Mouse (Mus musculus): ENCODE measurements around the gene Spesp1.
A peak's percentile ranks its signal among the peaks of the same experiment; 100 is the strongest.

The Spesp1 gene

DNA sequence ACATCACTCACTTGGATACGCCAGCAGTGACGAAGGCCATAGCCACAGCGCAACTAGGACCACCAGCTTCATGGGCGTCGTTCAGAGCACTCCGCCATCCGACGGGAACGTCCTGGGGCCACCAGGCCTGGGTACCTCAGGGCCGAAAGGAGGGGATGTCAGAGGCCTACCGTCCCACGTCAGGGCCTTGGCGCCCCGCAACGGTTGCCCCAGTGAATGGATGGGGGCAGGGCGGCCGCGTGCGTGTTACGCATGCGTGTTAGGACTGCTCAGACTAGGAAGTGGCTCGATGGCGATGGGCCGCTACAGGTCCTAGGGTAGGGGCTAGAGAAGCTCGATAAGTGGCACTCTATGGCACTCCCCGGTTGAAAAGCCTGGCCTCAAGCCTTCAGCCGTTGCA, at the start of gene Spesp1:
Gene Spesp1 (minus strand): TSS at position 218 of the 400 bp plus-strand sequence.
- no peak for DNase-seq (ENCODE audit: low spot score)

DNA sequence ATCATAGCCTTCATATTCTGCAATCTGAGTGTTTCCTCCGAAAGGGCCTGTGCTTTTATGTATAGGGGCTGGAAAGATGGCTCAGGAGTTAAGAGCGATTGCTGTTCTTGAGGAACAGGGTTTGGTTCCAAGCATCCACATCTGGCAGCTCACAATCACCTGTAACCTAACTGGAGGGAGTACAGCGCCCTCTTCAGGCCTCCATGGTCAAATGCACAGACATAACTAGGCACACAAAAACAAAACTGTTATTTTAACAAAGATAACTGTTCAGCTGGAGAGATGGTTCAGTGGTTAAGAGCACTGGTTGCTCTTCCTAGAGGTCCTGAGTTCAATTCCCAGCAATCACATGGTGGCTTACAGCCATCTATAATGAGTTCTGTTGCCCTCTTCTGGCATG, 44.0 kb upstream of the Spesp1 start:
- DNase-seq (ENCODE audit: low spot score) = no peak

DNA sequence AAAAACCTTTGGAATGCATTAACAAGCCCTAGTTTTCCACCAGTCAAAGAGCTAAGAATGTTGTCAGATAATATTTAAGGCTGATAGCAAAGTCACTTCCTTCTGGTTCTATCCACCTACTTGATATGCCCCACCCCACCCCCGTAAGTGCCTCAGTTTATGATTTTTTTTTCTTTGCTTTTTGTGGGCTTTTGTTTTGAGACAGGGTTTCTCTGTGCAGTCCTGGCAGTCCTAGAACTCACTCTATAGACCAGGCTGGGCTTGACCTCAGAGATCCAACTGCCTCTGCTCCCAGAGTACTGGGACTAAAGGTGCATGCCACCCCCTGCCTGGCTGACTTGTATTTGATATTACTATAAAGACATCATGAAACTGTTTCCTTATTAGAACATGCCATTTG, 41.8 kb upstream of the Spesp1 start:
- DNase-seq (ENCODE audit: low spot score) = no peak

DNA sequence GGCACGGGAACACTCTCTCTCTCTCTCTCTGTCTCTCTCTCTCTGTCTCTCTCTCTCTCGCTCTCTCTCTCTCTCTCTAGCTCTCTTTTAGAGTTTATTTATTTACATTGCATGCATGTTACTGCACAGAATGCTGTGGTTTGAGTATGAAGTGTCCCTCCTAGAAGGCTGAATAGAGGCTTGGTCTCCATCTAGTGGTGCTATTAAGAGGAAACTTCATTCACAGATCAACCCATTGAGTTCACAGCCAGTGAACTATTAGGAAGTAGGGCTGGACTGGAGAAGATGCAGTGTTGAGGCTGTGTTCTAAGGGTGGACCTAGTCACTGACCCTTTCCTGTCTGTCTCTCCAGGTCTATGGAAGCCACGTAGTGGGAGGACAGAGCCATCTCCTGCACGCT, 36.7 kb upstream of the Spesp1 start:
- DNase-seq (ENCODE audit: low spot score) = no peak

DNA sequence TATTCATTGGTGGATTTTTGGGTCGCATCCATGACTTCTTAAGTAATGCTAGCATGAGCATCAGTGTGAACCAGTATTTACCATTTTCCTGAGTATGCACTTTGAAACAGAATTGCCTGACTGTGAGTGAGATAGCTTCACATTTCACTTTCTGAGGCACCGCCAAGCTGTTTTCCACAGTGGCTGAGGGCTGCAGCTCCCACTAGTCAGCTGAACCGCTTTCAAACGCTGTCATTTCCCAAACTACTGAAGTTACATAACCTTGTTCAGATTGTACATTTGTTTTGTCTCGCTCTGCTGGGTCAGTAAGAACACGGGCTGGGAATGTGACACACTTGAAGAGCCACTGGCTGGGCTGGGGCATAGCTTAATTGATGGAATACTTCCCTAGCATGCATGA, 33.5 kb upstream of the Spesp1 start:
- DNase-seq (ENCODE audit: low spot score) = no peak

DNA sequence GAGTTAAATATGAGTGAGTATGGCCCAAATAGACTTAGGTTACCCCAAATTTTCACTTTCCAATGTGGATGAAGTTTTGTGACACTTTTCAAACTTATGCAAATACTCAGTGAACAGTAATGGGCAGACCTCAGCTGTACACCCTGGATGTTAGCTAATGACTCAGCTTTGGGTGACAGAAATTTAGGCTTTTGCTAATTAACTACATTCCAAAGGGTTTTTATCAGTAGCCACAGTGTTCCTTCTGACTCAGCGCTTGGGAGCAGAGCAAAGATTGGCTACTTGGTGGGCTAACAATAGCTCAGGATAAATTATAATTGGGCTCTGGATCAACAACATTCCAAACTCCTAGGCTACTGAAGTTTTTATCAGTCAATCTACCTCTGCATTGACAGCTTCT, 14.9 kb upstream of the Spesp1 start:
- no peak for DNase-seq (ENCODE audit: low spot score)

DNA sequence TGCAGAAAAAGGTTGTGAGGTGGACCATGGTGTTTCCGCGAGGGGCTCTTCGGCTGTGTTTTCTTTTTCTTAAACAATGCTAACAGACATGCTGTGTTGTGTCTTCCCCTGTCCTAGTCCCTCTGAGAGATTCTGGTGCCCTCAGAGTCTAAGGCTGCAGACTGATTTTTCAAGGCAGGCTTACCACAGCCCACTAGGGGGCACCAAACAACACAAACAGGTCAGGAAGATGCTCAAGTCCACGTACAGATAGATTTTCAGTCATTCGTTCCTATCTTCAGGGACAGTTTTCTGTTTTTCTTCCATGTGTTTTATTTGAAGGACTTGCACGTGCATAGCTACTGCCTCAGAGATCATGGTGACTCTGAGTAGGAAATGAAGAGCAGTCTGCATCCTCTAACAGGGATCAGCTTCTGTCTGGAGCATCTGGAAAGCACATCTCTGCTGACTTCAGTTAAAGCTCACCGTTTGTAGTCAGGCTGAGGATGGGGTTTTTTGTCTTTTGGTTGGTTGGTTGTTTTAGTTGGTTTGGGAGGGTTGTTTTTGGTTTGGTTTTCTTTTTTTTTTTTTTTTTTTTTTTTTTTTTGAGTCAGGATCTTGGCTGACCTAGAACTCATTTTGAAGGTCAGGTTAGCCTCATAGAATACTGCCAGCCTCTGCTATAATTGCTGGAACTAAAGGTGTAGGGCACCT, 13.1 kb upstream of the Spesp1 start:
- peak; percentile 94 for DNase-seq (ENCODE audit: low spot score)

DNA sequence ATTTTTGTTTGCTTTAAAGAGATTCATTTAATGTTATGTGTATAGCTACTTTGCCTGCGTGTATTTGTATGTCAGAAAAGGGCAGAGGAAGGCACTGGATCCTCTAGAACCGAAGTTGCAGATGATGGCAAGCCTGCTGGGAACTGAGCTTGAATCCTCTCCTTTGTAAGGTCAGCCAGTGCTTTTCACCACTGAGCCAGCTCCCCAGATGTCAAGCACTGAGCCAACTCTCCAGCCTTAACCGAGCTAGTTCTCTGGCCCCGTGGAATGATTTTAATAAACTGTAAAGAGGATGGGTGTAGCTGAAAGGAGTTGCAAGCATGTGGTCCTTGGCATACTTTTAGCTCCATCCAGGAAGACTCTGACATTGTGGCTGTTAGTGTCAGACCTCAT, 5.6 kb upstream of the Spesp1 start:
- DNase-seq (ENCODE audit: low spot score) = no peak

DNA sequence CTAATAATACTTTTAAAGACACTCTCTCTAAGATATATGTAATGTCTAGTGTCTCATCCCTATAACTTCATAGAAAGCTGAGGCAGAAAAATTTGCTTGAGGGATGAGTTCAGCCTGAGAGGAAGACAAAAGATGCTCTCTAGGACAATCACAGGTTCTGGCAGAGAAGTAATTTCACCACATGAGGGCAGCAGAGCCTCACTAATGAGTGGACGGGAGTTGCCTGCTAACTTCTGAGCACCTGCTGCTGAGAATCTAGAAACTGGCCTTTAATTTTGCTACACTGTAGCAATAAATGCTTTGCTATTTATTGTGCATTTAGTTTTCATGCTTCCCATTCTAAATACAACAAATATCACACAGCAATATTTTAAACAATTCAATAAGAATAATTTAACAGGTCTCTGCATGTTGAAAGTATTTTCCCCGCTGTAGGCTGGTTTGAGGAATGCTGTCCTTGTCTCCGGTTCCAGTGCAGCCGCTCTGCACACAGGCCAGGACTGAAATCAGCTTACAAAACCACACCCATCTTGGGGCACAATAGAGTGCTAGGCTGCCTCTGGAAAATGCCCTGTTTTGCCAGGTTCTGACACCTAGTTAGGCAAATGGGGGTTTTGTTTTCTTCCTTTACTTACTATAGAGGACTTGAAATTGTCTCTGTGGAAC, 5.1 kb upstream of the Spesp1 start:
- DNase-seq (ENCODE audit: low spot score) = peak; percentile 97

DNA sequence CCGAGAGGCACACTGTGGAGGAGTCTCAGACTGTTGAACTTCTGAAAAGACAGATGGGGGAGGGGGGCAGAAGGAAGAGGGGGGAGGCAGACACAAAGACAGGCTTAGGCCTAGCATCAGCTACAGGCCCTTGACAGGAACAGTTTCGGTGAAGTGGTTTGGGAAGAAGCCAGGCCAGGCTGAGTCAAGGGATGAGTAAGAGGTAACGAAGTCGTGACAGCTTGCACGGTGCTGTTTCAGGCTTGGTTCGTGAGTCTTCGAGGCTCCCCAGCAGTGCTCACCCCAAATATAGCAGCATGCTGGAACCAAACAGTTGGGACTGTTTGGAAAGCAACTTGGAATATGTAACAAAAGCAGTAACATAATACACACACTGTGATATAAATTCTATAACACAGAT, 2.3 kb upstream of the Spesp1 start:
- no peak for DNase-seq (ENCODE audit: low spot score)

DNA sequence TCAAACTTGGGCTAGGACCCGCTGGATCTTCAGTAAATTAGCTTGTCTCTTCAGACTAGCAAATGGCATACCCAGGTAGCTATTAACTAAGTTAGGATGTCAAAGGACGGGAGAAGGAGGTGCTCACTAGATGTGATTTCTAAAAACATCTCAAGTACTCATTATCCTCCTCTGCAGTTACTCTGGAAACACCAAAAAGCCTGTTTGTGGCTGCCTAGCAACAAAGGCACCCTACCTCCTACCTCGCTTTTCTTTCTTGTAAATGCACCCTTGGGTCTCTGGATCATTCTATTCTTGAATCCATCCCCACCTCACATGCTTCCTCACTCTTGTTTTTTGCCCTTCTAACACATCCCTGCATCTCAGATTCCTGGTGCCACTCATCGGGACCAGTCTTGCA, 5.1 kb downstream of the Spesp1 start:
- no peak for DNase-seq (ENCODE audit: low spot score)

DNA sequence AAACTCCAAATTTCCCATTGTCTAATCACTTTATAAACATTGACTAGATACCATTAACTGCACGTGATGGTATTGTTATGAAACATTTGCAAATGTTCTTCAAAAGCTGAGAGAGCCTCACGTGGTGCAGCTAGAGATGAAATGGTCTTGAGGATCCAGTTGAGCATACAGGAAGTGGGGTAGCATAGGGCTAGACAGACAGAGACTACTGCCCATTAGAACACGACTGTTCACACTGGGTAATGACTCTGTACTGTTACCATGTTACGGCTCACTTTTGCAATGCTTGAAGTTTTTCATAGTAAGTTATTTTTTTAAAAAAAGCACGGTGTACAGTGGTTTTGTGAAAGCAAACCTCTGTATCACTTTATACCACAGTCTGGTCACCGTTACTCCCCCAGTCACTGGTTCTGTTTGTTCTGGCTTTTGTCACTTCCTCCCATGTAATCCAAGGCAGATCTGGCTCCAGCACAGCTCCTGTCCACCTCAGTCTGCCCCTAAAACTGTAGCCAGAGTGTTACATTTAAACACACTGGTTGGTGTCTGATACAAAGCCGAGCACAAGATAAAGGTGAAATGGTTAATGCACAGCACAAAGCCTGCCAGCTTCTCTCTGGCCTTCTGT, 11.1 kb downstream of the Spesp1 start:
- DNase-seq (ENCODE audit: low spot score) = no peak

DNA sequence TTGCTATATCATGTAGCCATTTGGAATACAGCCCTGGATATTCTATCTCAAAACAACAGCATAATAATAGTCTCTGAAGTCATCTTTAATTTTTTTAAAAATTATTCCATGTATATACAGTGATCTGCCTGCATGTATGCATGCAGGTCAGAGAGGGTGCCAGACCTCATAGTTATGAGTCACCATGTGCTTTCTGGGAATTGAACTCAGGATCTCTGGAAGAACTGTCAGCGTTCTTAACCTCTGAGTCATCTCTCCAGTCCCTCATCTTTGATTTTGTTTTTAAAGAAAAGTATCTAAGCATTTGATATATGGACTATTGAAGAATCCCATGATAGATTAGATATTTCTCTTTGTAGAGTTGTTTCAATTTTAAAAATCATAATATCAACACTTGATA, 12.8 kb downstream of the Spesp1 start:
- no peak for DNase-seq (ENCODE audit: low spot score)

DNA sequence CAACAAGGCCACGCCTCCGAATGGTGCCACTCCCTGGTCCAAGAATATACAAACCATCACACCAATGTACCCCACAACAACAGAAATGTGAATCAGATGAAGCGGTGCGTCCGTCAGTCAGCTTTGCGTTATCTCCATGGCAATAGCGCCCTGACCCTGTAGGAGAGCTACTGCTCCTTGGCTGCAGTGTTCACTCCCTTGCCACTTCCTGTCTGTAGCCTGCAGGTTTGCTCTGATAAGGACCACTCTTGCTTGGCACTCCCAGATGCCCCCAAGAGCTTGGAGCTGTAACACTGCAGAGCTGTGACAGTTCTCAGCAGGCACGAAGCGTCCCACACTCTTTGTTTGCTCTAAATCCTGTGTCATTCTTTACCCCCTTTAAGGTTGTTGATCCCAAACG, 16.7 kb downstream of the Spesp1 start:
- DNase-seq (ENCODE audit: low spot score) = no peak

DNA sequence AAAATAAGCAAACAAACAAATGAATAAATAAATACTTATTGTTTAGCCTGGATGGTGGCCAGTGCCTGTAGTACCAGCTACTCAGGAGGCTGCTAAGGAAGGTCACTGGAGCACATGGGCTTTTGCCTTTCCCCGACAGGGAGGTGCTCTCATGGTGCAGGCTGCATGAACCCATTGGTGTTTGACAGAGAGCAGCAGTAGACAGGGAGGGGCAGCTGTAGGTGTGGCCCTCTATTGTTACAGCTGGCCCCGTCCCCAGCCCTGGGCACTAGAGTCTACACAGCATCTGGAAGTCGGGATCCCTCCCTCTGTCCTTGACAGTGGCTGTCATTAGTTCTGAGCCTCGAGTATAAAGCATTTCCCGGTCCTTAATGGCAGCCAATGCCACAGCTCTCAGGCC, 18.4 kb downstream of the Spesp1 start:
- DNase-seq (ENCODE audit: low spot score) = no peak

DNA sequence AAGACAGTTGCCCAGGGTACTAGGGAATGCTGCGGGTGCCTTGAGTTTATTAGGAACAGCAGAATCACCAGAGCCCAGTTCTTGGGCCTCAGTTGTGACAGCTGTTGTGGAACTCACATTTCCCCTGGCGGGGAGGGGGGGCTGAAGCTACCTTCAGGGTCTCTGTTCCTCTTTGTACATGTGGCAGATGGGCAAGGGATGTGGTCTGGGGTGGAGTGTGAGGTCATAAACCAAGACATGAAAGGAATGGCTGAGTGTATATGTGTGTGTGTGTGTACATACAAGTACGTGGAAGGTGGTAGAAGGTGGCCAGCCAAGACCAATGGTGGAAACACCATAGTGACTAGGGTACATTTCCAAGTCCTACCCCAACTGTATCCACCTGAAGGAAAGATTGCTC, 20.6 kb downstream of the Spesp1 start:
- no peak for DNase-seq (ENCODE audit: low spot score)

DNA sequence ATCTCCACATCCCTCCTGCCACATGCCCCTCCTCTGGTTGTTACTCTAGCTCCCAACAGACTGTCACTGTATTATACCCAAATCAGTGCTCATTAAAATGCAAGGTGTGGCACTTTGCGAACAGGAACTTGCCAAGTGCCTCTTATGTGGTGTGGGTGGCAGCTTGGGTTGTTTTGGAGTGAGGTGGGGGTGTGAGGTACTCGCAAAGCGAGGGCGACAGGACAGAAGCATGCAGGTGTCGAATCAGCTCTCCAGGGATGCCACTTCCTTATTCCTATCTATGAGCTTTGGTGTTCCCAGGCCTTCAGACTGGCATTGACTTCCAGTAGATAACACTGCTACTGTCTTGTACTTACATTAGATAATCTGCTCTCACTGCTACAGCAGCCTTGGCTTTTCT, 21.0 kb downstream of the Spesp1 start:
- DNase-seq (ENCODE audit: low spot score) = no peak

DNA sequence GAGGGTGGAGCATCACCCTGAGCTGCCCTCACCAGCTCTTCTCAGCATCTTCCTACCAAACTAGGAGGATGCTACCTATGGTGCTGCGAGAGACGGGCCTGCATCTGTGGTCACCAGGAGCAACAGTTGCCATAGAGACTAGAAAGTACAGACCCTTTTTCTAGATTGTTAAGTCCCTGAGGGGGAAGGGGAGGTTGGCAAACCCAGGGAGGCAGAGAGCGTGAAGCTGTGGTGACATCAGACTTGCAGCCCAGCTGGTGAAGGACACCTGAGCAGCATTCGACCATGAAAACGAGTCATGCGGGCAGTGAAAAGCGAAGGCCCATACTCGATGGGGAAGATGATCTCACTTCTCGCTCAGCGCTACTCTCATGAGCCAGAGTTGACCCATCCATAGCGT, 24.0 kb downstream of the Spesp1 start:
- DNase-seq (ENCODE audit: low spot score) = no peak

DNA sequence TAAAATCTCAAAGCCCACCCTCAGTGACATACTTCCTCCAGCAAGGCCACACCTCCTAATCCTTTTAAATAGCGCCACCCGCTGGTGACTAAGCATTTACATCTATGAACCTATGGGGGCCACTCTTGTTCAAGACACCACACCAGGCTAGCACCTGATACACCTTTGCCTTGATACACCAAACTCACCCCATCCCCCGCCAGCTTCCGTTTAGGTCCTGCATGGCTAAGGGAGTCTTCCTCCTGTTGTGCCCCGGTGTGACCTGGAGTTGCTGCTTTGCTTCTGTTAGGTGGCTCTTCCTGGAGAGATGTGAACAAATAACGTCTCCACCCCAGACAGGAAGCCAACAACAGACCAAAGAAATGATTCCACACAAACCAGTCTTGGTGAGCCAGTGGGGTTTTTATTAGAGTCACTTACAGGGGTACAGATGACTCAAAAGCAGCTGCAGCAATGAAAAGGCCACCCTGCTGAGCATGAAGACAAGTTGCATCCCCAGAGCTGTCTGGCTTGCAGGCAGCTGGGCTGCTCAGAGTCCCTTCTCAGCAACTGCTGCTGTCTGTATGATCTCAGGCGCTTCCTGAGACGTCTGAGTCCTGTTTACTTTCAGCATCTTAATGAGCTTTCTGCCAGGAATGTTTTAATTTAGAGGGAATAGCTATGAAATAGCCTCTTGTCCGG, 26.0 kb downstream of the Spesp1 start:
- no peak for DNase-seq (ENCODE audit: low spot score)

DNA sequence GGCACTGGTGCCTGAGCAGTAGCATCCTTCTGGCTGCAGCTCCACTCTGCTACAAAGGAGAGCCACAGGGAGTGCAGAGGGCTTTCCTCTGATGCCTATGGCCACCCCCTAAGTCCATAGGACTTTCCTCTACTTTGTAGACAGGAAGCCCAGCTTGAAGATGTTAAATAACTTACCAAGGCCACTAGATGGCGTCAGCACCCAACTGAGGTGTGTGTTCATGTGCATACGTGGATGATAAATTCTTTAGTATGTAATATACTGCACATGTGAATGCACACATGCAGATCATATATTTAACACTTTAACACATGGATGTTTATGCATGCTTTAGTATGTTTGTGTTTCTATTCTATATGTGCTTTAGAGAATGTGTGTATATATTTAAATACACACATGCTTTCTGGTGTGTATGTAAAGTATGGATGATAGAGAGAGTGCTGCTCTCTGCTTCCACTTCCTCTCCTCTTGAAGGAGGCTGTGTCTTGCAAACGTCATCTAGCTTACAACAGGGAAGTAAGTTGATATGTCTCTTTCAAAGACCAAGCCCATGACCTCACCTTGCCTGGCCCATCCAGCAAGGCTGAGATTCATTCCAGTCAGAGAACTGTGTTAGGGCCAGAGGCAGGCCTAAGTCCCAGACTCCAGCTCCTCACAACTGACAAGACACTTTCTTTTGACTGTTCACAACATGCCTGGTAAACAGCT, 28.1 kb downstream of the Spesp1 start:
- peak; percentile 70 for DNase-seq (ENCODE audit: low spot score)

DNA sequence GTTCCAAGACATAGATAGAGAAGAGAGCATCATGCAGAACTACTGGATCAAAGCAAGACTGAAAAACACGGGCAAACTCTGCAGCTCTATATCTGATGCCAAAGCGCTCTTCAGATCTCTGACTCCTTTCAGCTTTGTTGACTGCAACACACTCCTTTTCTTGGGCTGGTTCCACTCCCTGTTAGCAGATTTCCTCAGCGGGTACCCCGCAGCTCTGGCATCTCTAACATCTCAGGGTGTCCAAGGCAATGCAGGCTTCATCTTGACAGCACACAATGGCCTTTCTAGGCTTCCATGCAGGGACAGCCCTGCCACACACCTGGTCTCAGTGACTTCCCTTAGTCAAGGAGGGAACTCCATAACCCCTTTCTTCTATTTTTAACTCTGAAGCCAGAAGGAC, 31.7 kb downstream of the Spesp1 start:
- no peak for DNase-seq (ENCODE audit: low spot score)

DNA sequence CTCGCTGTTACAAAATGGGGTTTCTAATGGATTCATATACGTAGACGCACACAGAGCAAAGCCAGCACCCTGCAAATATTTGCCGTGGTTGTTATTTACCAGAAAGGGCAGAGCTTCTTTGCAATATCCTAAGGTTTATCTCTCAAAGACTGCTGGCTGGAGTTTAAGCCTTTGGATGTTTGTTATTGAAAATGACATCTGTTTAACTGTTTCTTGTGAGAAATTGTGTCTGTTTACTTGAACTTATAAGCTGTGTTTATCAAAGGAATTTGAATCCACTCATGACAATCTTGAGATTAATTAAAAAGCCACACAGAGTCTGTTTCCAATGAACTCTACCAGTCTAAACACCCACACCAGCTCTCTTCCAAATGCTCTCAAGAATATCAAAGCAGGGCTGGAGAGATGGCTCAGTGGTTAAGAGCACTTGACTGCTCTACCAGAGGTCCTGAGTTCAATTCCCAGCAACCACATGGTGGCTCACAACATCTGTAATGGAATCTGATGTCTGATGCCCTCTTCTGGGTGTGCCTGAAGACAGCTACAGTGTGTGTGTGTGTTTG, 35.5 kb downstream of the Spesp1 start:
- no peak for DNase-seq (ENCODE audit: low spot score)
